Mouse (Mus musculus): Measurements from ENCODE around the gene Tbc1d30.

- TF ChIP-seq POLR2A (IDR thresholded peaks at IDR 0.05; ENCODE audit: control insufficient read depth, low read depth, low read length) (no peak), CTCF (IDR thresholded peaks at IDR 0.05; ENCODE audit: control insufficient read depth, insufficient read depth, insufficient replicate concordance, low read depth, low read length) (no peak)
Measured at GRCm38 (mm10) chr10:121394270-121394669, 43.2 kb upstream of the Tbc1d30 start.
